Mouse (Mus musculus) NIH3T3 (cell line): ENCODE measurements at regions not wholly inside any gene's neighbourhood (a gene's known extent, or its start where the extent isn't known, plus 50 kb on each side); places are given as distances from the start of the nearest gene placed in this dataset.

Experiments used
- DNase-seq: peaks from one replicate; pipeline ENCODE4 v3.0.0-alpha.2; 2012; ENCODE audit warnings: low read depth

- no peak for DNase-seq
These were observed 284.6 kb upstream of the Prickle1 start for GRCm38 (mm10) chr15:93880302-93880701.

GRCm38 (mm10) chr15:93879006-93879405, 283.3 kb upstream of the Prickle1 start:
- peak; percentile 25 for DNase-seq

GRCm38 (mm10) chr15:93876335-93876734, 280.6 kb upstream of the Prickle1 start:
- DNase-seq: no peak

GRCm38 (mm10) chr15:93875685-93876084, 280.0 kb upstream of the Prickle1 start:
- DNase-seq: no peak

GRCm38 (mm10) chr15:93874206-93874605, 278.5 kb upstream of the Prickle1 start:
- DNase-seq: no peak

GRCm38 (mm10) chr15:93857336-93857901, 261.7 kb upstream of the Prickle1 start:
- no peak for DNase-seq

GRCm38 (mm10) chr15:93853221-93853620, 257.5 kb upstream of the Prickle1 start:
- peak; percentile 36 for DNase-seq

GRCm38 (mm10) chr15:93852126-93852525, 256.4 kb upstream of the Prickle1 start:
- no peak for DNase-seq

- DNase-seq: no peak
These were observed 254.7 kb upstream of the Prickle1 start for GRCm38 (mm10) chr15:93850388-93850787.

GRCm38 (mm10) chr15:93848830-93849229, 253.1 kb upstream of the Prickle1 start:
- DNase-seq: no peak

- DNase-seq: no peak
These were observed 251.1 kb upstream of the Prickle1 start for GRCm38 (mm10) chr15:93846797-93847196.

- no peak for DNase-seq
These were observed 250.1 kb upstream of the Prickle1 start for GRCm38 (mm10) chr15:93845801-93846200.

- no peak for DNase-seq
These were observed 237.3 kb upstream of the Prickle1 start for GRCm38 (mm10) chr15:93832956-93833355.

GRCm38 (mm10) chr15:93832431-93832936, 236.8 kb upstream of the Prickle1 start:
- DNase-seq: peak; percentile 31

- no peak for DNase-seq
These were observed 235.5 kb upstream of the Prickle1 start for GRCm38 (mm10) chr15:93831148-93831547.

GRCm38 (mm10) chr15:93824729-93825694, 229.3 kb upstream of the Prickle1 start:
- DNase-seq: no peak

- no peak for DNase-seq
These were observed 225.5 kb upstream of the Prickle1 start for GRCm38 (mm10) chr15:93821236-93821635.

GRCm38 (mm10) chr15:93812011-93812410, 216.3 kb upstream of the Prickle1 start:
- DNase-seq: no peak

- no peak for DNase-seq
These were observed 212.3 kb upstream of the Prickle1 start for GRCm38 (mm10) chr15:93807993-93808392.

GRCm38 (mm10) chr15:93807505-93807904, 211.8 kb upstream of the Prickle1 start:
- DNase-seq: no peak

- no peak for DNase-seq
These were observed 209.0 kb upstream of the Prickle1 start for GRCm38 (mm10) chr15:93804703-93805102.

- DNase-seq: no peak
These were observed 194.8 kb upstream of the Prickle1 start for GRCm38 (mm10) chr15:93790531-93790930.

GRCm38 (mm10) chr15:93789762-93790161, 194.1 kb upstream of the Prickle1 start:
- DNase-seq: no peak
